Mouse (Mus musculus): ENCODE measurements around the gene Hjurp.

GRCm38 (mm10) chr1:88235894-88236415 is 41.5 kb downstream of the Hjurp start:
- no peak for TF ChIP-seq POLR2A (IDR thresholded peaks at IDR 0.05; ENCODE audit: insufficient read depth, low read length)
- TF ChIP-seq EP300 (IDR thresholded peaks at IDR 0.05; ENCODE audit: insufficient read depth, low read depth, low read length): no peak

Data from ES-Bruce4 (cell line).